Mouse (Mus musculus) kidney, adult 2 months (tissue): ENCODE measurements around the gene Tmsb15b1. TPM values are rescaled to one million over a fixed set of nuclear protein-coding genes. Genes with fewer than 3 reads are reported as not detected.

Experiments
- DNase-seq: peaks from one replicate; pipeline ENCODE4 v3.0.0; 2021
- H3K27ac ChIP-seq: fragments of 200-500 bp; 2 replicates; pipeline ENCODE4 v1.5.1; 2012; ENCODE audit warnings: low read depth, low read length, control low read depth, inconsistent platforms; ENCODE audit not compliant: insufficient read depth
- H3K27me3 ChIP-seq: fragments of 200-500 bp; replicated peaks from 2 replicates; pipeline ENCODE4 v1.6.1; 2012; ENCODE audit warnings: mild to moderate bottlenecking, moderate library complexity, low read length, inconsistent platforms; ENCODE audit not compliant: control insufficient read depth, insufficient read depth
- H3K36me3 ChIP-seq: fragments of 200-500 bp; 2 replicates; pipeline ENCODE4 v1.6.1; 2012; ENCODE audit warnings: mild to moderate bottlenecking, moderate library complexity, low read length, inconsistent platforms; ENCODE audit not compliant: control insufficient read depth, insufficient read depth
- H3K4me1 ChIP-seq: fragments of 200-500 bp; 2 replicates; pipeline ENCODE4 v1.6.1; 2011; ENCODE audit warnings: low read length; ENCODE audit not compliant: control insufficient read depth, insufficient read depth
- H3K4me3 ChIP-seq: fragments of 200-500 bp; 2 replicates; pipeline ENCODE4 v1.5.1; 2011; ENCODE audit warnings: mild to moderate bottlenecking, low read depth, low read length, control low read depth; ENCODE audit not compliant: insufficient read depth
- CTCF ChIP-seq: fragments of 200-500 bp; conservative IDR thresholded peaks from 2 replicates; pipeline ENCODE4 v1.5.1; 2011; ENCODE audit warnings: low read depth, mild to moderate bottlenecking, control low read depth, low read length, moderate library complexity, mixed read lengths; ENCODE audit not compliant: insufficient read depth, insufficient read length
- POLR2A ChIP-seq: fragments of 200-500 bp; IDR thresholded peaks from one replicate; pipeline ENCODE4 v1.6.1; 2011; ENCODE audit warnings: low read depth, low read length, control low read depth
- WGBS: fragments of 180-500 bp; shearing (Covaris S2); methylation state at CpG from one replicate; pipeline ENCODE4 v1.1.7; 2018; 5-methylcytosine and 5-hydroxymethylcytosine counted together
- polyA plus RNA-seq: library from polyadenylated mRNA; depleted of rRNA; stranded (reverse); fragments of >200 nt; gene quantifications from 2 replicates; pipeline ENCODE4 v1.2.3, GENCODE M21; 2012; rRNA removed

Tmsb15b1 gene
- polyA plus RNA-seq, 1 experiment: 1.0 TPM

GRCm38 (mm10) chrX:136937985-136938384, 38.7 kb downstream of the Tmsb15b1 start:
- no peak overlapping the region for H3K4me3 ChIP-seq
- no peaks in the 10 kb centered on the region for H3K36me3 ChIP-seq
- no peaks in the 10 kb centered on the region for H3K4me1 ChIP-seq
- TF ChIP-seq CTCF: no peak
- TF ChIP-seq POLR2A: no peak
- 36% methylated on average over 3 of the region's 3 CpGs for WGBS
- DNase-seq: no peak
- no peak overlapping the region for H3K27ac ChIP-seq
- H3K27me3 ChIP-seq: no peaks in the 10 kb centered on the region

- no peak for TF ChIP-seq CTCF
- TF ChIP-seq POLR2A: no peak
- WGBS: 94% methylated on average over 14 of the region's 14 CpGs
- Histone ChIP-seq H3K27ac (no peak within 1 kb of the TSS), H3K36me3 (no peaks in the 10 kb centered on the region), H3K4me3 (no peak within 1 kb of the TSS), H3K4me1 (no peaks in the 10 kb centered on the region), H3K27me3 (no peaks in the 10 kb centered on the region)
- no peak for DNase-seq
Observed at GRCm38 (mm10) chrX:136927031-136927430, 49.6 kb downstream of the Tmsb15b1 start, which contains the start of gene H2bfm. Gene H2bfm (plus strand): TSS chrX:136927325.

- DNase-seq: no peak
- TF ChIP-seq CTCF (no peak), POLR2A (no peak)
- H3K4me1 ChIP-seq: no peaks in the 10 kb centered on the region
- no peaks in the 10 kb centered on the region for H3K27me3 ChIP-seq
- no peak overlapping the region for H3K27ac ChIP-seq
- H3K36me3 ChIP-seq: no peaks in the 10 kb centered on the region
- no peak overlapping the region for H3K4me3 ChIP-seq
Observed at GRCm38 (mm10) chrX:136925863-136926262, 50.8 kb downstream of the Tmsb15b1 start.

Other genes starting within 250 kb of the Tmsb15b1 start
- 20.9 and 33.3 TPM in 2 replicates for gene Morf4l2, start 233.2 kb downstream of the Tmsb15b1 start, polyA plus RNA-seq
- not detected in 2 replicates for gene Glra4, start 196.7 kb downstream of the Tmsb15b1 start, polyA plus RNA-seq
- 3.6 and 4.4 TPM in 2 replicates for gene Plp1, start 154.2 kb downstream of the Tmsb15b1 start, polyA plus RNA-seq
- gene Rab9b, start 108.1 kb downstream of the Tmsb15b1 start, polyA plus RNA-seq: not detected in 2 replicates
- gene H2bfm, start 49.5 kb downstream of the Tmsb15b1 start, polyA plus RNA-seq: not detected in 2 replicates
- gene Tmsb15b2, start 1.4 kb downstream of the Tmsb15b1 start, polyA plus RNA-seq: 0.44 and 0.57 TPM in 2 replicates
- gene Tmsb15l, start within 50 bp of the Tmsb15b1 start, polyA plus RNA-seq: 1.2 and 2.0 TPM in 2 replicates
- 0.30 and 0.92 TPM in 2 replicates for gene Zcchc18, start 16.3 kb upstream of the Tmsb15b1 start, polyA plus RNA-seq
- 2.2 and 2.4 TPM in 2 replicates for gene Slc25a53, start 61.4 kb upstream of the Tmsb15b1 start, polyA plus RNA-seq
- 0.83 and 0.91 TPM in 2 replicates for gene Fam199x, start 72.7 kb upstream of the Tmsb15b1 start, polyA plus RNA-seq
- not detected in 2 replicates for gene Esx1, start 145.2 kb upstream of the Tmsb15b1 start, polyA plus RNA-seq